Mouse (Mus musculus): ENCODE results near the gene Gm5458. TPM values are rescaled to one million over a fixed set of nuclear protein-coding genes. Genes with fewer than 3 reads are reported as not detected.
A peak's percentile ranks its signal among the peaks of the same experiment; 100 is the strongest.
"Not testable (repeated sequence)": the region's sequence is repeated elsewhere in the genome, so short reads cannot be mapped to it uniquely, and the experiment has no call there.

Gm5458 gene
- not detected in 2 replicates for total RNA-seq (2017)

- not testable (repeated sequence) for ATAC-seq (replicated peaks in 1 of 2; ENCODE audit: insufficient read depth in 1 of 2, low FRiP score in 2 of 2, low TSS enrichment in 1 of 2, low read depth in 1 of 2, poor library complexity in 2 of 2, severe bottlenecking in 2 of 2)
Observed at GRCm38 (mm10) chr14:19602481-19602880, at the start of gene Gm5458. Gene Gm5458 (minus strand): TSS chr14:19602581.

DNA sequence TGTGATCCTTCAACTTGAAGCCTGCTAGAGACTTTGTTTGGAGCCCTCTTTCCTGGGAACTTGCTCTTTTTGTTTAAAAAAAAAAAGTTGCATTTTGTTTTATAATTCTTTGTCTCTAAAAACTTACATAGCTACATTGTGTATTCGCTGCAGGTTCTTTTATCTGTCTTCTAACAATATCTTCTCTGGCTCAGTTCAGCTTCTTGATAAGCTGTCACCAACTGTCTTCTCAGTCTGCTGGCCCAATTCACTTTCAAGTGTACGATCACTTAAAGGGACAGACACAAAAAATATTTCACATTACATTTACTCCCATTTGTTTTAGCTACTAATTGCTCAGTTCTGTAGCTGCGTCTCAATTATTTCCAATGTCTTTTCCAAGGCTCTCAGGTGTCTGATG is 43.9 kb upstream of the Gm5458 start:
- ATAC-seq (replicated peaks in 1 of 2; ENCODE audit: insufficient read depth in 1 of 2, low FRiP score in 2 of 2, low TSS enrichment in 1 of 2, low read depth in 1 of 2, poor library complexity in 2 of 2, severe bottlenecking in 2 of 2) = no peak

DNA sequence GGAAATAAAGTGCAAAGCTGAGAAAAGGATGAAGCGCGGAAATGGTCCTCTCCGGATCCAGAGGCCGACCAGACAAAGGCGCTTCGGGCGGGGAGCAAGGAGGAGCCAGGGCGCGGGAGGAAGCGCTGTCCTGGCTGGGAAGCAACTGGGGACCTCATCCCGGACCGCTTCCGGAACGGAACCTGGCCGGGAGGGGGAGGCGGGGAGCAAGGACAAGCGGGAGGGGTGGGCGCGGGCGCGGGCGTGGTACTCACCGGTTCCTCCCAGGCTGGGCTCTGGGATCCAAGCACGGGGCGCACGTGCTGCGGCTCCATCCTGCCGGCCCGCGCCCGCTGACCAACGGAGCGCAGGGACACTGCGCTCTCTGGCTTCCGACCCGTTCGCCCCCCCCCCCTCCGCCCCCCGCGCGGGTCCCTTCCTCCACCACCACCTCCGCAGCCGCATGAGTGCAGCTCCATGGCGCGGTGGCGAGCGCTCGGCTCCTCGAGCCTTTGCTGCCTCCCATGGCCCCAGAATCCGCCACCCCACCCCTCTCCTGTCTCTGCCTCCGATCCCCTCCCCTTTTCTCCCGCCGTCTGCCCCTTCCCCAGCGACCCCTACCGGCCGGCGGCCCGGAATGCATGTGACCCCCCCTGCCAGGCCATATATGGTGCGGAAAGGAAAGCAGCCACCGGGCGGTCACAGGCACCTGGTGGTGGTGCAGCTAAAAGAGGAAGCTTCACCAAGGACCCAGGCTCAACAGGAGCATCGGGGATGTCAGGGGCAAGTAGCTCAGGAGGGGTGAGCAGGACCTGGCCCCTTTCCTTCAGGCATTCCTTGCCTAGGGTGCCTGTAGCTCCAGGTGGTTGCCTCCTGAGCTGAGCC is 17.3 kb downstream of the Gm5458 start, which contains the start of gene Gm2237:
Gene Gm2237, minus strand, starts transcription at position 332 of the 864 bp plus-strand sequence.
- peak; percentile 42 to 53; a peak in 1 of 4 replicates for ATAC-seq (replicated peaks in 1 of 2; ENCODE audit: insufficient read depth in 1 of 2, low FRiP score in 2 of 2, low TSS enrichment in 1 of 2, low read depth in 1 of 2, poor library complexity in 2 of 2, severe bottlenecking in 2 of 2)

GRCm38 (mm10) chr14:19549863-19550262 is 52.5 kb downstream of the Gm5458 start, which contains the start of gene Gm2244:
Gene Gm2244 (minus strand): TSS chr14:19549963.
- not testable (repeated sequence) for ATAC-seq (replicated peaks in 1 of 2; ENCODE audit: insufficient read depth in 1 of 2, low FRiP score in 2 of 2, low TSS enrichment in 1 of 2, low read depth in 1 of 2, poor library complexity in 2 of 2, severe bottlenecking in 2 of 2)

Other genes starting within 250 kb of the Gm5458 start
- 6.0 and 8.9 TPM in 2 replicates for gene Gm21738, start 183.7 kb downstream of the Gm5458 start, total RNA-seq (2017)
- gene Gm2244, start 52.6 kb downstream of the Gm5458 start, total RNA-seq (2017) = not detected in 2 replicates
- 2.4 and 7.6 TPM in 2 replicates for gene Gm2237, start 17.4 kb downstream of the Gm5458 start, total RNA-seq (2017)
- gene Nid2, start 148.7 kb upstream of the Gm5458 start, total RNA-seq (2017) = 2.4 TPM in 1 of 2 replicates, not detected in the other
- 147 and 180 TPM in 2 replicates for gene Rtraf, start 221.2 kb upstream of the Gm5458 start, total RNA-seq (2017)